Mouse (Mus musculus) MEL (cell line): ENCODE measurements around the gene Erc2. TPM values are rescaled to one million over a fixed set of nuclear protein-coding genes. Genes with fewer than 3 reads are reported as not detected.

Experiments
- DNase-seq: peaks from one replicate; pipeline ENCODE4 v3.0.0; 2011; ENCODE audit warnings: low read depth, low spot score
- H3K27ac ChIP-seq: 2 replicates; pipeline ENCODE4 v1.5.1; 2012; ENCODE audit warnings: low read depth, mild to moderate bottlenecking, control low read depth, low read length, moderate library complexity; ENCODE audit not compliant: control insufficient read depth
- H3K27me3 ChIP-seq, 2 experiments: fragments of 150-350 bp in 1 of 2; sonication (generic) in 1 of 2; 2 replicates each; pipeline ENCODE4 v1.6.1; 2012; ENCODE audit warnings: low read length in 2 of 2, mild to moderate bottlenecking in 2 of 2, improper control_type of control experiment in 1 of 2, moderate library complexity in 1 of 2; ENCODE audit not compliant: insufficient read depth in 2 of 2, control insufficient read depth in 1 of 2
- H3K36me3 ChIP-seq, 2 experiments: 2 replicates each; pipeline ENCODE4 v1.6.1; 2012 to 2014; ENCODE audit warnings: low read length in 2 of 2, improper control_type of control experiment in 1 of 2, inconsistent platforms in 1 of 2, mild to moderate bottlenecking in 1 of 2; ENCODE audit not compliant: insufficient read depth in 2 of 2, control insufficient read depth in 1 of 2
- H3K4me1 ChIP-seq, 2 experiments: fragments of 150-350 bp in 1 of 2; sonication (generic) in 1 of 2; 2 replicates each; pipeline ENCODE4 v1.6.1; 2012; ENCODE audit warnings: low read length in 2 of 2, improper control_type of control experiment in 1 of 2, mild to moderate bottlenecking in 1 of 2; ENCODE audit not compliant: insufficient read depth in 2 of 2, control insufficient read depth in 1 of 2
- H3K4me3 ChIP-seq, 2 experiments: fragments of 150-350 bp in 1 of 2; sonication (generic) in 1 of 2; 2 replicates each; pipeline ENCODE4 v1.5.1; 2012; ENCODE audit warnings: low read depth in 2 of 2, low read length in 2 of 2, mild to moderate bottlenecking in 2 of 2, moderate library complexity in 2 of 2, control low read depth in 1 of 2, improper control_type of control experiment in 1 of 2; ENCODE audit not compliant: control insufficient read depth in 1 of 2, insufficient read depth in 1 of 2
- H3K79me2 ChIP-seq: 2 replicates; pipeline ENCODE4 v1.6.1; 2012; ENCODE audit warnings: mild to moderate bottlenecking, low read length, moderate library complexity; ENCODE audit not compliant: control insufficient read depth, poor library complexity, insufficient read depth
- H3K9ac ChIP-seq: 2 replicates; pipeline ENCODE4 v1.6.1; 2012; ENCODE audit warnings: low read depth, mild to moderate bottlenecking, control low read depth, low read length, moderate library complexity; ENCODE audit not compliant: control insufficient read depth, poor library complexity, severe bottlenecking
- H3K9me3 ChIP-seq: fragments of 150-350 bp; sonication (generic); replicated peaks from 2 replicates; pipeline ENCODE4 v1.6.1; 2012; ENCODE audit warnings: mild to moderate bottlenecking, low read length, improper control_type of control experiment, moderate library complexity; ENCODE audit not compliant: insufficient read depth
- CTCF ChIP-seq, 3 experiments: IDR thresholded peaks in 2 of 3; conservative IDR thresholded peaks in 1 of 3; 2 replicates each; pipeline ENCODE4 v1.5.1; 2011 to 2012; ENCODE audit warnings: low read length in 3 of 3, low read depth in 2 of 3, mild to moderate bottlenecking in 2 of 3, improper control_type of control experiment in 1 of 3, inconsistent platforms in 1 of 3, mixed read lengths in 1 of 3, moderate library complexity in 1 of 3; ENCODE audit not compliant: control insufficient read depth in 1 of 3, insufficient read depth in 1 of 3, poor library complexity in 1 of 3, severe bottlenecking in 1 of 3
- E2F4 ChIP-seq: IDR thresholded peaks from 2 replicates; pipeline ENCODE4 v1.6.1; 2011; ENCODE audit warnings: low read depth, low read length, improper control_type of control experiment, borderline replicate concordance
- EP300 ChIP-seq, 2 experiments: IDR thresholded peaks; 2 replicates each; pipeline ENCODE4 v1.6.1; 2011; ENCODE audit warnings: improper control_type of control experiment in 2 of 2, low read length in 2 of 2, low read depth in 1 of 2, mild to moderate bottlenecking in 1 of 2
- GABPA ChIP-seq: IDR thresholded peaks from 2 replicates; pipeline ENCODE4 v1.6.1; 2012; ENCODE audit warnings: low read depth, mild to moderate bottlenecking, inconsistent platforms, low read length, improper control_type of control experiment, moderate library complexity
- GATA1 ChIP-seq: IDR thresholded peaks from 2 replicates; pipeline ENCODE4 v1.6.1; 2011; ENCODE audit warnings: low read depth, low read length, improper control_type of control experiment
- MAX ChIP-seq: IDR thresholded peaks from 2 replicates; pipeline ENCODE4 v1.6.1; 2011; ENCODE audit warnings: low read length, improper control_type of control experiment
- MAZ ChIP-seq: IDR thresholded peaks from 2 replicates; pipeline ENCODE4 v1.6.1; 2012; ENCODE audit warnings: low read depth, mild to moderate bottlenecking, inconsistent platforms, low read length, improper control_type of control experiment
- MYB ChIP-seq: IDR thresholded peaks from 2 replicates; pipeline ENCODE4 v1.6.1; 2011; ENCODE audit warnings: mild to moderate bottlenecking, low read depth, low read length, improper control_type of control experiment
- NRF1 ChIP-seq: IDR thresholded peaks from 2 replicates; pipeline ENCODE4 v1.6.1; 2014; ENCODE audit warnings: low read depth, mild to moderate bottlenecking, inconsistent platforms, low read length, improper control_type of control experiment, moderate library complexity; ENCODE audit not compliant: poor library complexity, insufficient read depth, severe bottlenecking
- POLR2A ChIP-seq, 2 experiments: IDR thresholded peaks; 2 replicates each; pipeline ENCODE4 v1.6.1; 2011 to 2012; ENCODE audit warnings: low read length in 2 of 2, mild to moderate bottlenecking in 2 of 2, control low read depth in 1 of 2, improper control_type of control experiment in 1 of 2, low read depth in 1 of 2, moderate library complexity in 1 of 2; ENCODE audit not compliant: control insufficient read depth in 1 of 2, insufficient read depth in 1 of 2, poor library complexity in 1 of 2
- POLR2AphosphoS5 ChIP-seq: IDR thresholded peaks from 2 replicates; pipeline ENCODE4 v1.6.1; 2012; ENCODE audit warnings: low read depth, borderline replicate concordance, mild to moderate bottlenecking, inconsistent platforms, low read length, moderate library complexity, mixed read lengths
- RAD21 ChIP-seq: IDR thresholded peaks from 2 replicates; pipeline ENCODE4 v1.6.1; 2011; ENCODE audit warnings: mild to moderate bottlenecking, low read depth, low read length, improper control_type of control experiment
- SIN3A ChIP-seq: IDR thresholded peaks from 2 replicates; pipeline ENCODE4 v1.6.1; 2012; ENCODE audit warnings: low read length, improper control_type of control experiment, inconsistent platforms
- TAL1 ChIP-seq: IDR thresholded peaks from 2 replicates; pipeline ENCODE4 v1.6.1; 2012; ENCODE audit warnings: mild to moderate bottlenecking, inconsistent platforms, low read length, moderate library complexity, mixed read lengths
- TCF12 ChIP-seq: IDR thresholded peaks from 2 replicates; pipeline ENCODE4 v1.6.1; 2014; ENCODE audit warnings: low read depth, mild to moderate bottlenecking, inconsistent platforms, low read length, improper control_type of control experiment, moderate library complexity
- USF1 ChIP-seq: IDR thresholded peaks from 2 replicates; pipeline ENCODE4 v1.6.1; 2014; ENCODE audit warnings: low read depth, mild to moderate bottlenecking, inconsistent platforms, low read length, improper control_type of control experiment, moderate library complexity
- ZKSCAN1 ChIP-seq: IDR thresholded peaks from 2 replicates; pipeline ENCODE4 v1.6.1; 2012; ENCODE audit warnings: low read depth, mild to moderate bottlenecking, inconsistent platforms, low read length, improper control_type of control experiment, moderate library complexity
- ZMIZ1 ChIP-seq: IDR thresholded peaks from 2 replicates; pipeline ENCODE4 v1.6.1; 2012; ENCODE audit warnings: low read depth, mild to moderate bottlenecking, inconsistent platforms, low read length, improper control_type of control experiment, moderate library complexity
- ZNF384 ChIP-seq: IDR thresholded peaks from 2 replicates; pipeline ENCODE4 v1.6.1; 2012; ENCODE audit warnings: low read depth, mild to moderate bottlenecking, inconsistent platforms, low read length, improper control_type of control experiment
- polyA plus RNA-seq, 2 experiments: library from polyadenylated mRNA; stranded (reverse) in 1 of 2; unstranded in 1 of 2; fragments of >175 nt in 1 of 2; fragments of >200 nt in 1 of 2; gene quantifications; 2 replicates each; pipeline versions ENCODE4 v1.2.1 to v1.2.4; 2012; ENCODE audit warnings: low replicate concordance in 2 of 2, low read depth in 1 of 2; ENCODE audit not compliant: insufficient read length in 2 of 2, insufficient read depth in 1 of 2, missing spikeins in 1 of 2
- total RNA-seq: library from RNA; depleted of rRNA; stranded (reverse); fragments of 300-350 nt; gene quantifications from 2 replicates; pipeline ENCODE4 v1.2.3, GENCODE M21; 2012

Erc2 gene
- total and polyA plus RNA-seq, 3 experiments, result not detected

DNA sequence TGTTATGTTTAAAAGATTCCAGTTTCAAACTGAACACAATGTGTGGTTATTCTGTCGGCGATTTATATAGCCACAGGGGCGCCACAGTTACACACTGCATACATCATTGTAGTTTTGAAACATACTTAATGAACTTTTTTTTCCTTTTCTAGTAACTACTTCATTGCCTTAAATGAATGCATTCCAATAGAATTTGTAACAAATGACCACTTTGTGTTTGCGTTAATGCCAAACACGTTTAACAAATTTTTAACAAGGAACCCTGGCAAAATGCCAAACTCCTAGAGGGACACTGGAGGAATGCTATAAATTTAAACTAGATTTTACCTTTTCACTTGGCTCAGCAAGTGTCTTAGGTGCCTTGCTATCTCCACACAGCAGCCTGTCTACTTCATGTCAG, 845.7 kb downstream of the Erc2 start:
- Histone ChIP-seq H3K27me3 (no peaks in the 10 kb centered on the region), H3K79me2 (no peaks in the 10 kb centered on the region), H3K9me3 (no peaks in the 10 kb centered on the region), H3K9ac (no peak overlapping the region), H3K36me3 (no peaks in the 10 kb centered on the region), H3K27ac (no peak overlapping the region), H3K4me3 (no peak overlapping the region), H3K4me1 (no peaks in the 10 kb centered on the region)
- TF ChIP-seq ZKSCAN1, result no peak
- TF ChIP-seq MYB, result no peak
- TF ChIP-seq TCF12, result no peak
- no peak for TF ChIP-seq SIN3A
- no peak for TF ChIP-seq POLR2AphosphoS5
- TF ChIP-seq POLR2A (IDR thresholded peaks at IDR 0.05; ENCODE audit: control insufficient read depth in 1 of 2, insufficient read depth in 1 of 2, low read depth in 1 of 2, low read length in 2 of 2, poor library complexity in 1 of 2), result no peak
- no peak for TF ChIP-seq MAX
- no peak for TF ChIP-seq E2F4
- TF ChIP-seq ZNF384, result no peak
- no peak for TF ChIP-seq MAZ
- DNase-seq, result no peak

DNA sequence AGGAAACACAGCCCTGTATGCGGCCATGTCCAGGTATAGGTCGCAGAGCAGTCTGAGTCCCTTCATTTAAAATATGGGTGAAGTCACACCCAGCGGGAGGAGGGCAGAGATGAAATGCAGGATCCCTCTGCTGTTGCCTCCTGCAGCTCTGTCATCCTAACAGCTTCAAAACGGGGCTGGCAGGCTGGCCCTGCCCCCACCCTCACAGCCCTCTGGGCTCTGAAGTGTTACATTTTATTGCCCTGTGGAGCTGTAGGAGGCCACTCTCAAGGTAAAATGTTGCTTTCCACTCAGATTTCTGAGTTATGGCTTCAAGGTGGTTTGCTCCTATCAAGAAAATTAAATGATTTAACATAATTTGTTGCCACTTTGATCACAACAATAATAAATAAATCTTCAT, 847.5 kb downstream of the Erc2 start:
- no peaks in the 10 kb centered on the region for H3K9me3 ChIP-seq
- no peaks in the 10 kb centered on the region for H3K36me3 ChIP-seq
- no peak overlapping the region for H3K9ac ChIP-seq
- no peak for DNase-seq
- no peaks in the 10 kb centered on the region for H3K79me2 ChIP-seq
- TF ChIP-seq NRF1 (no peak), GABPA (no peak), POLR2AphosphoS5 (no peak), EP300 (IDR thresholded peaks at IDR 0.05; ENCODE audit: low read depth in 1 of 2, low read length in 2 of 2) (no peak), TCF12 (no peak), TAL1 (no peak), ZMIZ1 (no peak), USF1 (no peak), SIN3A (no peak), CTCF (IDR thresholded peaks at IDR 0.05 in 2 of 3, conservative IDR thresholded peaks at IDR 0.05 in 1 of 3; ENCODE audit: control insufficient read depth in 1 of 3, insufficient read depth in 1 of 3, low read depth in 2 of 3, low read length in 3 of 3, poor library complexity in 1 of 3, severe bottlenecking in 1 of 3) (no peak), GATA1 (no peak), RAD21 (no peak)
- no peak overlapping the region for H3K4me3 ChIP-seq
- no peaks in the 10 kb centered on the region for H3K4me1 ChIP-seq
- no peaks in the 10 kb centered on the region for H3K27me3 ChIP-seq
- no peak overlapping the region for H3K27ac ChIP-seq
